Mouse (Mus musculus) ZHBTc4 (cell line): ENCODE data around the gene Gm3417.
"Not testable (repeated sequence)": the region's sequence is repeated elsewhere in the genome, so short reads cannot be mapped to it uniquely, and the experiment has no call there.

Experiments
- DNase-seq: peaks from one replicate; pipeline ENCODE4 v3.0.0-alpha.2; 2011; ENCODE audit warnings: low read depth, low spot score

Gene Gm3417

GRCm38 (mm10) chr17:14958686-14959327, 19.8 kb downstream of the Gm3417 start:
- DNase-seq, result no peak

GRCm38 (mm10) chr17:14953452-14953851, 25.1 kb downstream of the Gm3417 start:
- DNase-seq, result peak; percentile 52

- DNase-seq, result no peak
Observed at GRCm38 (mm10) chr17:14949161-14949827, 29.3 kb downstream of the Gm3417 start.

- DNase-seq, result no peak
Observed at GRCm38 (mm10) chr17:14944551-14944950, 34.0 kb downstream of the Gm3417 start.

GRCm38 (mm10) chr17:14943729-14944059, 34.9 kb downstream of the Gm3417 start:
- no peak for DNase-seq

- peak; percentile 99 for DNase-seq
Observed at GRCm38 (mm10) chr17:14943009-14943728, 35.4 kb downstream of the Gm3417 start, which contains the start of the genes Wdr27 and 1600012H06Rik. Gene Wdr27, minus strand, starts transcription at chr17:14943158. Gene 1600012H06Rik, plus strand, starts transcription at chr17:14943184.

GRCm38 (mm10) chr17:14942181-14942580, 36.4 kb downstream of the Gm3417 start:
- DNase-seq, result not testable (repeated sequence)

GRCm38 (mm10) chr17:14935841-14936605, 42.6 kb downstream of the Gm3417 start:
- no peak for DNase-seq

- peak; percentile 23 for DNase-seq
Observed at GRCm38 (mm10) chr17:14935280-14935679, 43.3 kb downstream of the Gm3417 start.

- no peak for DNase-seq
Observed at GRCm38 (mm10) chr17:14931469-14931868, 47.1 kb downstream of the Gm3417 start.

GRCm38 (mm10) chr17:14930697-14931096, 47.9 kb downstream of the Gm3417 start:
- no peak for DNase-seq

GRCm38 (mm10) chr17:14928631-14929030, 50.0 kb downstream of the Gm3417 start:
- DNase-seq, result peak; percentile 30

GRCm38 (mm10) chr17:14927644-14928218, 50.9 kb downstream of the Gm3417 start:
- peak; percentile 24 for DNase-seq

GRCm38 (mm10) chr17:14921582-14921981, 57.0 kb downstream of the Gm3417 start:
- DNase-seq, result no peak

- DNase-seq, result no peak
Observed at GRCm38 (mm10) chr17:14917866-14918265, 60.7 kb downstream of the Gm3417 start.

GRCm38 (mm10) chr17:14914401-14914800, 64.2 kb downstream of the Gm3417 start:
- no peak for DNase-seq
